Mouse (Mus musculus): ENCODE measurements at regions not wholly inside any gene's neighbourhood (a gene's known extent, or its start where the extent isn't known, plus 50 kb on each side); places are given as distances from the start of the nearest gene placed in this dataset.
"Not testable (repeated sequence)": the region's sequence is repeated elsewhere in the genome, so short reads cannot be mapped to it uniquely, and the experiment has no call there.

DNA sequence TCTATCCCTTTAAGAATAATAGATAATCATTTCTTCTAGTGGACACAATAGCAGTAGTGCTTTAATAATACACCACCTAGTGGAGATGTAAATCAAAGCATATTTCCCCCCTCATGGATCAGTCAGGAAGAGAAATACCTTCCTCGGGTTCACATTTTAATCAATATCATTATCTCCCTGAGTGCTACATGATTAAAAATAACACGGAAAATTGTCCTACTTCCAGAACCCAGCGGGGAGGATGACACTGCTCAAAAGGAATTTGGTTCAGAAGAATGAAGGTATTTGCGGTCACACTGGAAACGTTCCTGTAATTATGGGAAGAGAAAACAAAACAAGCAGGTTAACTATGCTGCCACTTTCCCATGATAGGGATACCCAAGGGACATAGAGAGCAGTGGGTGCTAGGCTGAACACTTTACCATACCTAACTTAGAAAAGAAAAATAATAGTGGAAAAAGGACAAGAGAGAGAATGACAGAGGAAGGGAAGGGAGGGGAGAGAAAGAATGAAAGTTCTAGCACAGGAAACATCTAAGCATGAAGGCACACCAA is 132.0 kb upstream of the Gm9972 start:
- no peaks in the 10 kb centered on the region for H3K36me3 ChIP-seq
- no peaks in the 10 kb centered on the region for H3K27me3 ChIP-seq
- 86% methylated on average over 5 of the region's 5 CpGs for WGBS
- H3K9me3 ChIP-seq, result no peaks in the 10 kb centered on the region
- no peak overlapping the region for H3K4me3 ChIP-seq (replicated peaks)
- ATAC-seq (ENCODE audit: insufficient number of reproducible peaks, insufficient read depth, low FRiP score, low TSS enrichment, low read depth), result no peak
- no peak overlapping the region for H3K27ac ChIP-seq
- H3K4me1 ChIP-seq (replicated peaks), result no peaks in the 10 kb centered on the region
- H3K4me2 ChIP-seq, result no peak overlapping the region
- H3K9ac ChIP-seq (replicated peaks), result no peak overlapping the region

DNA sequence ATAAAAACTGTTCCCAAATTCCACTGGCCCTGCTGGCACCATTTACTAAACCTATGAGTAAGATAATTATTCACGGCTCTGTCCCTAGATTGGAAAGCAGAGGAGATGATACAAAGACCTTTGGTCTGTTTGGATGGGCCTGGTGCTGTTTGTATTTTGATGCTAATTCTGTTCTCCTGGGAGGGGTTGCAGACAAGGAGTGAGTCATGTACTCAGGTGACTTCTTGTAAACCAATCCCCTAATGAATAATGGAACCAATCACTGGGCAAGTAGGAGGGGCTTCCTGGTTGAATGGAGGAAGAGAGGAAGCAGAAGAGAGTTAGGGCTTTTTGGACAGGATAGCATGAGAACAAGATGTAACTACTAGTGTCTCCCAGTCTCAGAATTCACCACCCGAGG is 130.0 kb upstream of the Gm9972 start:
- Histone ChIP-seq H3K4me3 (replicated peaks) (no peak overlapping the region), H3K27ac (no peak overlapping the region), H3K36me3 (no peaks in the 10 kb centered on the region), H3K9me3 (no peaks in the 10 kb centered on the region), H3K4me2 (no peak overlapping the region), H3K9ac (replicated peaks) (no peak overlapping the region), H3K4me1 (replicated peaks) (no peaks in the 10 kb centered on the region), H3K27me3 (no peaks in the 10 kb centered on the region)
- no peak for ATAC-seq (ENCODE audit: insufficient number of reproducible peaks, insufficient read depth, low FRiP score, low TSS enrichment, low read depth)
- WGBS, result 86% methylated on average over 2 of the region's 2 CpGs

DNA sequence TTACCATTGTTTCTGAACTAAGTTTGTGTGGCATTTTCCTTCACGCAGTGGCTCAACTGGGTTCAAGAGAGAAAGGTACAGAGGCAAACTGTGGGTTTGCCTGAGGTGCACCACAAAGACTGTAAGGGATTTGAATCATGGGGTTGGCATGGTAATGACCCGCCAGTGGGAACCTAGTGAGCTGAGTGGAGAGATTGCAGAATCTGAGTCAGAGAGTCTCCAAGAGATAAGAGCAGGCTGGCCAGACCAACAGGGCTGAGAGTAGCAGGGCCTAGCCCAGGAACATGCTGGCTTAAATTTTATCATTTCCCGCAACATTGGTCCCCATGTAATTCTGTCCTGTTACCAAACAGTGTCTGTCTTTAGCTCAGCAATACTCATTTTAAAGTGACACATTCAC is 129.5 kb upstream of the Gm9972 start:
- Histone ChIP-seq H3K4me3 (replicated peaks) (no peak overlapping the region), H3K4me2 (no peak overlapping the region), H3K9ac (replicated peaks) (no peak overlapping the region), H3K27ac (no peak overlapping the region), H3K9me3 (no peaks in the 10 kb centered on the region), H3K4me1 (replicated peaks) (no peaks in the 10 kb centered on the region), H3K36me3 (no peaks in the 10 kb centered on the region), H3K27me3 (no peaks in the 10 kb centered on the region)
- WGBS, result 89% methylated on average over 3 of the region's 3 CpGs
- ATAC-seq (ENCODE audit: insufficient number of reproducible peaks, insufficient read depth, low FRiP score, low TSS enrichment, low read depth), result no peak

DNA sequence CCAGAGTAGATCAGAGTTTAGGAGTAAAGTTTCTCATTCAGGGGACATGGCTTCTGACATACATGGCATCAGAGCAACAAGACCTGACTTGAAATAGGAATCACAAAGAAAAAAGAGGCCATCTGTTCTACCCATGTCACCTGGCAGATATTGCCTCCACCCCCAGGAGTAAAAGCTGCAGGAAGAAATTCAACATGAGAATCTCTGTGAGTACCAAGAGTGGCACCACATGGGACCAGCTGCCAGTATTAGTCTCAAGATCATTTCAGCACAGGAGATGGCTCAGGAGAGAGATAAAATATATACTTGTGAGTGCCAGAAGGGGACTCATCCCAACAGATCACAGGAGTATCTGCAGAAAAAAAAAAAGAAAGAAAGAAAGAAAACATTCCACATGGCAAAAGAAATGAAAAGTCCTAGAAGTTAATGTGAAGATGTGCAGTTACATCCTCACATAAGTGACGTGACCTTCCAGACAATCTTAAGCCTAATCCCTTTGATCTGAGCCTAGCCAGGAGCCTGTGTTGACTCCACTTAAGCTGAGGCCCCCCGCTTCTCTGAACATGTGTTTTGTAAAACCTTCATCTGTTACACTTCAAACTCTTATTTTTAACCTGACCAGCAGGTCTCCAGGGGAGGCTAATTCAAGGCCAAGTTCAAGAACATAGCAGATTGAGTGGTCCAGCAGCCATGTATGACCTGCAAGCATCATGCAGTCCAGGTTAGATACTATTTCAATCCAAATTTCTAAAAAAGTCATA is 118.9 kb upstream of the Gm9972 start:
- H3K4me1 ChIP-seq (replicated peaks), result no peaks in the 10 kb centered on the region
- no peaks in the 10 kb centered on the region for H3K27me3 ChIP-seq
- no peak overlapping the region for H3K4me2 ChIP-seq
- no peaks in the 10 kb centered on the region for H3K36me3 ChIP-seq
- 50% methylated on average over 2 of the region's 2 CpGs for WGBS
- H3K27ac ChIP-seq, result no peak overlapping the region
- H3K9ac ChIP-seq (replicated peaks), result no peak overlapping the region
- H3K9me3 ChIP-seq, result no peaks in the 10 kb centered on the region
- no peak overlapping the region for H3K4me3 ChIP-seq (replicated peaks)
- no peak for ATAC-seq (ENCODE audit: insufficient number of reproducible peaks, insufficient read depth, low FRiP score, low TSS enrichment, low read depth)

DNA sequence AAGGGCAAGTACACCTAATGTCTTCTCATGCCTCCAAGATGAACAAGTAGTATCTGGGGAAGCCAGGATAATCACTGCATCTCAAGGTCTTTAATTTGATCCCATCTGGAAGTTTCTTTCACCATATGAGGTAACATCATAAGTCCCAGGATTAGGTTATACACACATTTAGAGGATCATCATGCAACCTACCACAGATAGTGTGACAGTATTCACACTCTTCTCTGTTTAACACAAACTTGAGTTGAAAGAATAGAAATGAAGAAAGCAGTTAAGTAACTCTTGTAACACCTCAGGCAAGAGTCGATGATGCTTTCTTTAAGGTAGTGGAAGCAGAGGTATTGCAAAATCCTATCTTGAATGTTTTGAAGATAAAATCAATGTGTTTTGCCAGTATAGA is 116.3 kb upstream of the Gm9972 start:
- H3K4me2 ChIP-seq, result no peak overlapping the region
- no peak overlapping the region for H3K9ac ChIP-seq (replicated peaks)
- 96% methylated on average over 1 of the region's 1 CpGs for WGBS
- no peak overlapping the region for H3K4me3 ChIP-seq (replicated peaks)
- H3K9me3 ChIP-seq, result no peaks in the 10 kb centered on the region
- ATAC-seq (ENCODE audit: insufficient number of reproducible peaks, insufficient read depth, low FRiP score, low TSS enrichment, low read depth), result no peak
- H3K27ac ChIP-seq, result no peak overlapping the region
- H3K4me1 ChIP-seq (replicated peaks), result no peaks in the 10 kb centered on the region
- H3K36me3 ChIP-seq, result no peaks in the 10 kb centered on the region
- no peaks in the 10 kb centered on the region for H3K27me3 ChIP-seq

DNA sequence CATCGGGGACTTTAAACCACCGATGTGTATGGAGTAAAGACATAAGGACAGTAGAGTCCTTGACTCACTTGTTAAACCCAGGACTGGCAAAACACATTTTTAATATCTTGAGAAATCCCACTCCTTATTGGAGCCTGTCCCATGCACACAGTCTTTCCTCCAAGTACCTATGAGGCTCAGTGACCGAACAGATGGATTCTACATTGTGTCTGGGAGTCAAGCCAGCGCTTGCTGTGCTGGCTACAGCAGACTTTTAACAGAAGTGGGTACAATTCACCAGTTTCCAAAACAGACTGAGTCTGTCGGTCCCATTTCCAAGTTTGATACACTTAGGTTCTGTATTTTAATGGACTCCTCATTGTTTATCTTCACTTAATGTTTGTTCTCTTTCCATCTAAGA is 108.4 kb upstream of the Gm9972 start:
- WGBS, result 89% methylated on average over 5 of the region's 5 CpGs
- no peaks in the 10 kb centered on the region for H3K27me3 ChIP-seq
- no peak overlapping the region for H3K27ac ChIP-seq
- no peak for ATAC-seq (ENCODE audit: insufficient number of reproducible peaks, insufficient read depth, low FRiP score, low TSS enrichment, low read depth)
- no peaks in the 10 kb centered on the region for H3K9me3 ChIP-seq
- no peak overlapping the region for H3K4me3 ChIP-seq (replicated peaks)
- no peak overlapping the region for H3K4me2 ChIP-seq
- no peak overlapping the region for H3K9ac ChIP-seq (replicated peaks)
- H3K36me3 ChIP-seq, result no peaks in the 10 kb centered on the region
- H3K4me1 ChIP-seq (replicated peaks), result no peaks in the 10 kb centered on the region

DNA sequence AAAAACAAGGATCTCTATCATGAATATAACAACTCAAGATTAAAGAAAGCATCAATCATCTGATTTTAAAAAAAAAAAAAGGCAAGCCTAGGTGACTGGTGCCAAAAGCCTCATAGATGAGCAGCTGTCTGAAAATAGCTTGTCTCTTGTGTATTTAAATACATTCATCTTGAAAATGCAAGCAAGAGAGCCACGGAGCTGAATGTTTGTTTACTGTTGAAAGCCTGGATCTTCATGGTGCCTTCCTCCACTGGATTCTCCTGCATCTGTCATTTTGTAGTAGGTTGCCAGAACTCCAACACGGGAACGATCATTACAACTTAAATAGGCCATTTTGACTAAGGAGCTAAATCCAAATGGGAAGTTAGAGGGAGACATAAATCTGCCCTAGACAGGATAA is 106.6 kb upstream of the Gm9972 start:
- Histone ChIP-seq H3K4me3 (replicated peaks) (no peak overlapping the region), H3K4me2 (no peak overlapping the region), H3K27me3 (no peaks in the 10 kb centered on the region), H3K27ac (no peak overlapping the region), H3K36me3 (no peaks in the 10 kb centered on the region), H3K9ac (replicated peaks) (no peak overlapping the region), H3K9me3 (no peaks in the 10 kb centered on the region), H3K4me1 (replicated peaks) (no peaks in the 10 kb centered on the region)
- ATAC-seq (ENCODE audit: insufficient number of reproducible peaks, insufficient read depth, low FRiP score, low TSS enrichment, low read depth), result no peak
- 78% methylated on average over 3 of the region's 3 CpGs for WGBS

DNA sequence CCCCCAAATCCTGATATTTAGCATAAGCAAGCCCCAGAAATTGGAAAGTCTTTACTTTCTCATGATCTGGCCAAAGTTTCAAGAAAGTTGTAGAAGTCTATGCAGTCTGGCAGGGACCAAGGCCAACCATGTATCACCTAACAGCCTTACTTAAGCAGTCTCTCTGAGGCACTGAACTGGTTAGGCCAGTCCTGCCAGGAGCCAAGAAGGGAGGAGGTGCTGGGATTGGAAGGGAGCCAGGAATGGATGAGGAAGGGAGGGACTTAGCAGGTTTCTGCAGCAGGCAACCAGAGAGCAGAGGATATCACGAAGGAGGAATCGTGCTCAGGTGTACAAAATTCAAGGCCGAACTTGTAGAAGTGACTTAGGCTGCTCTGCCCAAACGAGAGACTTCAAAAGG is 96.3 kb upstream of the Gm9972 start:
- 75% methylated on average over 4 of the region's 4 CpGs for WGBS
- not testable (repeated sequence) for H3K4me3 ChIP-seq (replicated peaks); ATAC-seq (ENCODE audit: insufficient number of reproducible peaks, insufficient read depth, low FRiP score, low TSS enrichment, low read depth); H3K9me3 ChIP-seq; H3K4me1 ChIP-seq (replicated peaks); H3K36me3 ChIP-seq; H3K27me3 ChIP-seq; H3K4me2 ChIP-seq; H3K9ac ChIP-seq (replicated peaks); H3K27ac ChIP-seq

DNA sequence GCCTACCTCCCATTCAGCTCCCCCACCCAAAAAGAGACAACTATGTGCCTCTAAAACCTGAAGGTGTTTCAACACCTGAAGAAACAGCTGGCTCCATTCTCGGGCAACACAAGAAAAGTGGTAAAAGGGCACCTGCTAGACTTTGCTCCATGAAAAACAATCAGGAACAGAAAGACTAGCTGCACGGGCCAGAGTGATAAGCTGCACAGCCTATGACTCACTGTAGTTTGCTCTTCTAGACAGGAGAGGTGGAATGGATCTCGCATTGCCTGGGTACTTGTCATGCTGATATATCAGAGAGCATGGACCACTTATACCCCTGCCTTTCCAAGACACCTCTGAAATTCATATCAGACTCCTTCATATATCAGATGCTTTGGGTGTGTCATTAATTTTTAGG is 94.0 kb upstream of the Gm9972 start:
- ATAC-seq (ENCODE audit: insufficient number of reproducible peaks, insufficient read depth, low FRiP score, low TSS enrichment, low read depth), result no peak
- Histone ChIP-seq H3K4me1 (replicated peaks) (no peaks in the 10 kb centered on the region), H3K36me3 (no peaks in the 10 kb centered on the region), H3K4me2 (no peak overlapping the region), H3K9ac (replicated peaks) (no peak overlapping the region), H3K27me3 (no peaks in the 10 kb centered on the region), H3K4me3 (replicated peaks) (no peak overlapping the region), H3K9me3 (no peaks in the 10 kb centered on the region), H3K27ac (no peak overlapping the region)
- 89% methylated on average over 3 of the region's 3 CpGs for WGBS

DNA sequence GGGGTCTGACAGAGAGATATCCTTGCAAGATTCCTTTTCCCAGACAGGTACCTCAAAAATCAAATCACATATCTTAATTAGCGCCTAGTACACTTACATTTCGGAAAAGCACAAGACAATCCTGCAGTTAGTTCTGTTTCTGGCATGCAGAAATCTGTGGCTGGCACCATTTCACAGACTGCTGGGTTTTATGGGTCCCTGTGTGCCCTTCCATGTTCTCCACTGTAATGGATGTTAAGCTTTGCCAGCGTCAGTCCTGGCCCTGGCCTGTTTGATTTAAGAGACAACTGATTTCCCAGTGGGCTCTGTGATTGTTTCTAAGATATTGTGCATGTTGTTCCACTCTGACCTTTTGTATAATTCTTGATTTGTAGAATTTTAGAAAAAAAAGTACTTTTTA is 93.3 kb upstream of the Gm9972 start:
- Histone ChIP-seq H3K9me3 (no peaks in the 10 kb centered on the region), H3K36me3 (no peaks in the 10 kb centered on the region), H3K27ac (no peak overlapping the region), H3K9ac (replicated peaks) (no peak overlapping the region), H3K27me3 (no peaks in the 10 kb centered on the region), H3K4me3 (replicated peaks) (no peak overlapping the region), H3K4me2 (no peak overlapping the region), H3K4me1 (replicated peaks) (no peaks in the 10 kb centered on the region)
- WGBS, result 75% methylated on average over 3 of the region's 3 CpGs
- no peak for ATAC-seq (ENCODE audit: insufficient number of reproducible peaks, insufficient read depth, low FRiP score, low TSS enrichment, low read depth)

DNA sequence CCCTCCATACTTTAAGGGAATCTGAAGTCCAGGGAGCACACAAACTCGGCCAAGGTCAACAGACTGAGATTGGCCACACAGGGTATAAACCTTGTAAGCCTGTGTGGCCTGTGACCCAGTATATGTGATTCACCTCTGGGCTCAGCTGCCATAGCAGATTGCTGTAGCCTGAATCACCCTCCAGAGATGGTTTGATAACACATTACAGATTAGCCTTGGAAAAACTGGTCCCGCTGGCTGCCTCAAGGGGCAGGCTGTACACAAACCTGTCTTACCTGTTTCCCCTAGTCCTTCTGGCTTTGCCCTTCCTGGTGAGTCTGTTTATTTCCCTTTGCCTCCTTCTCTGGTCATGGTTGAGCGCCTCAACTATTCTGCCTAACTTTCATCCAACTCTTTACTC is 91.0 kb upstream of the Gm9972 start:
- Histone ChIP-seq H3K4me3 (replicated peaks) (no peak overlapping the region), H3K9ac (replicated peaks) (no peak overlapping the region), H3K4me2 (no peak overlapping the region), H3K27ac (no peak overlapping the region), H3K36me3 (no peaks in the 10 kb centered on the region), H3K4me1 (replicated peaks) (no peaks in the 10 kb centered on the region), H3K9me3 (no peaks in the 10 kb centered on the region), H3K27me3 (no peaks in the 10 kb centered on the region)
- 73% methylated on average over 3 of the region's 3 CpGs for WGBS
- no peak for ATAC-seq (ENCODE audit: insufficient number of reproducible peaks, insufficient read depth, low FRiP score, low TSS enrichment, low read depth)

DNA sequence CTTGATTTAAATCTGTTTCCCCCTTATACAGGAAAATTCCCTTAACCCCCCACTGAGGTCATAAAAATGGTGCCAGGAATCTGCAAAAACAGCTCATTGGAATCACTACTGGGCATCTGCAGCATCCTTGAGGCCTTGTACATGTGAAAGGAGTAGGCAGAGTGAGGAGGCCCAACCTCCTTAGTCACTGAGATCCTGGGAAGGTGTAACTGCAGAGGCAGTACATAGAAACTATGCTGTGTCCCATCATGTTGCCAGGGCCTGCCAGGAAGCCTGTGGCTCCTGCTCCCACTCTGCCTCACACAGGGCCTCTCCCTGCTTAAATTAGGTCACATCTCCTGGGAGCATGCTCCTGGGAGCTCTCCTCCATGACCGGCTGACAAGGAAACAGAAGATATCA is 85.7 kb upstream of the Gm9972 start:
- no peaks in the 10 kb centered on the region for H3K36me3 ChIP-seq
- H3K27me3 ChIP-seq, result 0 out of 2 replicates have a peak, but pooled peaks cover 4% of the 10 kb centered on the region
- no peak overlapping the region for H3K27ac ChIP-seq
- H3K4me3 ChIP-seq (replicated peaks), result no peak overlapping the region
- no peaks in the 10 kb centered on the region for H3K4me1 ChIP-seq (replicated peaks)
- H3K9ac ChIP-seq (replicated peaks), result no peak overlapping the region
- ATAC-seq (ENCODE audit: insufficient number of reproducible peaks, insufficient read depth, low FRiP score, low TSS enrichment, low read depth), result no peak
- WGBS, result 75% methylated on average over 1 of the region's 1 CpGs
- no peaks in the 10 kb centered on the region for H3K9me3 ChIP-seq
- H3K4me2 ChIP-seq, result no peak overlapping the region
